Comparison of ENCODE assay signal across 11 mouse cellular contexts in the genomic region with DNA sequence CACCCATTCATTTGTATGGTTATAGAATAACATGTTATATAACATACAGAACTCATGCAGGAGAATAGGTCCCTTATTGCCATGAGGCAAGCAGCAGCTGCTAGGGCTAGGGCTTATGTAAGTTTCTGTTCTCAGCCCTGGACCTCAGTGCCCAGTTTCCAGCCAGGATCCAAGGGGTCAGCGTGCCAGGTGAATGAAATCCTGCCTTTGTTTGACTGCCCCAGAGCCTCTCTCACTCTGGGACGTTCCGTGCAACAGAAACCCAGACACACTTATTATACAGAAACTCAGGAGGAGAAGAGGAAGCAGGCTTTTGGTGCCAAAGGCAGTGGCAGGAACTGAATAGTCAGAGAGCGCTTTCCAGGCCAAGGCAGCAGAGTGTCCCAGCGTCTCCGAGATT.
DNase-seq lines count a peak whose midpoint lies in the region; ATAC-seq and TF ChIP-seq lines count a peak whose summit lies in the region.
"Had no signal": no experiment of that assay in that cellular context is flagged by ENCODE, and none has a peak within 500 bp of the region (broad histone marks: within the 10 kb centered on the region; RNA-seq: fewer than 3 reads in every experiment).

No protein-coding gene starts in this region.

- WGBS in midbrain, postnatal 0 days, result 66% methylated on average over 6 of the region's 6 CpGs
- WGBS in midbrain, embryonic 11.5 days, result 84% methylated on average over 6 of the region's 6 CpGs
- WGBS in midbrain, embryonic 14.5 days, result 84% methylated on average over 6 of the region's 6 CpGs

- ATAC-seq in midbrain, postnatal 0 days (ENCODE audit: low FRiP score), result no peak
- ATAC-seq in midbrain, embryonic 11.5 days (ENCODE audit: low FRiP score), result no peak
- ATAC-seq in midbrain, embryonic 14.5 days (ENCODE audit: low FRiP score, low TSS enrichment), result no peak
- ATAC-seq: intestine, postnatal 0 days had no signal

- no peak overlapping the region for H3K4me2 ChIP-seq in midbrain, postnatal 0 days (ENCODE audit: low read depth, low read length, poor library complexity, severe bottlenecking)
- H3K4me2 ChIP-seq in midbrain, embryonic 11.5 days, result no peak overlapping the region
- no peak overlapping the region for H3K4me2 ChIP-seq in midbrain, embryonic 14.5 days (ENCODE audit: low read length)
- H3K4me2 ChIP-seq: embryonic facial prominence, embryonic 13.5 days; stomach, embryonic 15.5 days had no signal

- TF ChIP-seq CTCF in midbrain, postnatal 0 days (IDR thresholded peaks at IDR 0.05), result no peak

- H3K4me3 ChIP-seq in midbrain, postnatal 0 days (ENCODE audit: low read depth, low read length), result no peak overlapping the region
- no peak overlapping the region for H3K4me3 ChIP-seq in midbrain, embryonic 11.5 days (ENCODE audit: low read depth, low read length)
- H3K4me3 ChIP-seq in midbrain, embryonic 14.5 days (replicated peaks; ENCODE audit: low read depth, low read length), result no peak overlapping the region
- H3K4me3 ChIP-seq: embryonic facial prominence, embryonic 13.5 days; stomach, embryonic 15.5 days had no signal

- peak; percentile 43 for DNase-seq in midbrain, postnatal 0 days (ENCODE audit: low spot score)
- no peak for DNase-seq in midbrain, embryonic 11.5 days (ENCODE audit: low spot score, missing footprints)
- peak; percentile 78 to 80 for DNase-seq in cerebellum, postnatal 25 days
- DNase-seq in layer of hippocampus, adult 18-20 months (ENCODE audit: low spot score in 2 of 2), result peak; percentile 8 to 52
- DNase-seq in right cerebral cortex, postnatal 25 days, result peak; percentile 11
- no peak for DNase-seq in thymus, postnatal 4 days
- no peak for DNase-seq in midbrain, embryonic 14.5 days
- DNase-seq in retina, postnatal 1 day, result no peak

- no peak overlapping the region for H3K9ac ChIP-seq in midbrain, postnatal 0 days (replicated peaks; ENCODE audit: low read length, poor library complexity, severe bottlenecking)
- H3K9ac ChIP-seq in midbrain, embryonic 11.5 days (ENCODE audit: low read length), result no peak overlapping the region
- no peak overlapping the region for H3K9ac ChIP-seq in midbrain, embryonic 14.5 days (replicated peaks; ENCODE audit: low read length)
- H3K9ac ChIP-seq: embryonic facial prominence, embryonic 13.5 days; stomach, embryonic 15.5 days had no signal

- no peaks in the 10 kb centered on the region for H3K36me3 ChIP-seq in midbrain, postnatal 0 days (ENCODE audit: insufficient read depth, low read length)
- H3K36me3 ChIP-seq in midbrain, embryonic 11.5 days (ENCODE audit: control insufficient read depth, insufficient read depth, low read length), result no peaks in the 10 kb centered on the region
- H3K36me3 ChIP-seq in midbrain, embryonic 14.5 days (ENCODE audit: control insufficient read depth, insufficient read depth, low read length), result no peaks in the 10 kb centered on the region
- H3K36me3 ChIP-seq: embryonic facial prominence, embryonic 13.5 days; stomach, embryonic 15.5 days had no signal

- no peak overlapping the region for H3K27ac ChIP-seq in midbrain, postnatal 0 days (ENCODE audit: low read depth, low read length)
- H3K27ac ChIP-seq in midbrain, embryonic 11.5 days (ENCODE audit: low read depth, low read length), result no peak overlapping the region
- no peak overlapping the region for H3K27ac ChIP-seq in midbrain, embryonic 14.5 days (replicated peaks; ENCODE audit: low read depth, low read length)
- H3K27ac ChIP-seq: embryonic facial prominence, embryonic 13.5 days; stomach, embryonic 15.5 days had no signal

- no peaks in the 10 kb centered on the region for H3K4me1 ChIP-seq in midbrain, postnatal 0 days (ENCODE audit: insufficient read depth, low read length)
- no peaks in the 10 kb centered on the region for H3K4me1 ChIP-seq in midbrain, embryonic 11.5 days (ENCODE audit: control insufficient read depth, insufficient read depth, low read length)
- H3K4me1 ChIP-seq in midbrain, embryonic 14.5 days (ENCODE audit: control insufficient read depth, insufficient read depth, low read length), result no peaks in the 10 kb centered on the region
- H3K4me1 ChIP-seq: stomach, embryonic 15.5 days had no signal

- no peaks in the 10 kb centered on the region for H3K27me3 ChIP-seq in midbrain, postnatal 0 days (ENCODE audit: insufficient read depth, low read length)
- H3K27me3 ChIP-seq in midbrain, embryonic 11.5 days (ENCODE audit: control insufficient read depth, insufficient read depth, low read length), result no peaks in the 10 kb centered on the region
- H3K27me3 ChIP-seq in midbrain, embryonic 14.5 days (ENCODE audit: control insufficient read depth, insufficient read depth, low read length), result no peaks in the 10 kb centered on the region
- H3K27me3 ChIP-seq: embryonic facial prominence, embryonic 13.5 days; stomach, embryonic 15.5 days had no signal

- H3K9me3 ChIP-seq in midbrain, postnatal 0 days (ENCODE audit: low read length), result no peaks in the 10 kb centered on the region
- H3K9me3 ChIP-seq in midbrain, embryonic 11.5 days (ENCODE audit: control insufficient read depth, low read length), result no peaks in the 10 kb centered on the region
- H3K9me3 ChIP-seq in midbrain, embryonic 14.5 days (ENCODE audit: control insufficient read depth, low read length), result no peaks in the 10 kb centered on the region
- H3K9me3 ChIP-seq: embryonic facial prominence, embryonic 13.5 days; stomach, embryonic 15.5 days had no signal

Comparison
In these comparisons a context has a peak if more than half of its experiments do, and no peak if none do; other contexts are left out.
1. DNase-seq: peak in midbrain, postnatal 0 days (single experiment), cerebellum, postnatal 25 days (2 of 2), layer of hippocampus, adult 18-20 months (2 of 2) and right cerebral cortex, postnatal 25 days (single experiment); none in midbrain, embryonic 11.5 days (single experiment), thymus, postnatal 4 days (single experiment), midbrain, embryonic 14.5 days (single experiment) and retina, postnatal 1 day (single experiment).